Mouse (Mus musculus) testis, adult 2 months (tissue): ENCODE data around the gene Foxp1. TPM values are rescaled to one million over a fixed set of nuclear protein-coding genes. Genes with fewer than 3 reads are reported as not detected.

Source experiments
- H3K27ac ChIP-seq: fragments of 200-500 bp; 2 replicates; pipeline ENCODE4 v1.5.1; 2012; ENCODE audit warnings: low read depth, low read length; ENCODE audit not compliant: control insufficient read depth, insufficient read depth
- H3K27me3 ChIP-seq: fragments of 200-500 bp; 2 replicates; pipeline ENCODE4 v1.6.1; 2012; ENCODE audit warnings: mild to moderate bottlenecking, low read length, moderate library complexity; ENCODE audit not compliant: control insufficient read depth, insufficient read depth
- H3K36me3 ChIP-seq: fragments of 200-500 bp; 2 replicates; pipeline ENCODE4 v1.6.1; 2012; ENCODE audit warnings: mild to moderate bottlenecking, low read length; ENCODE audit not compliant: control insufficient read depth, insufficient read depth
- H3K4me1 ChIP-seq: fragments of 200-500 bp; 2 replicates; pipeline ENCODE4 v1.6.1; 2012; ENCODE audit warnings: low read length; ENCODE audit not compliant: control insufficient read depth, insufficient read depth
- H3K4me3 ChIP-seq: fragments of 200-500 bp; 2 replicates; pipeline ENCODE4 v1.5.1; 2012; ENCODE audit warnings: low read depth, mild to moderate bottlenecking, low read length, moderate library complexity, mixed read lengths; ENCODE audit not compliant: control insufficient read depth
- CTCF ChIP-seq: fragments of 200-500 bp; IDR thresholded peaks from 2 replicates; pipeline ENCODE4 v1.5.1; 2012; ENCODE audit warnings: low read depth, mild to moderate bottlenecking, inconsistent platforms, low read length, moderate library complexity; ENCODE audit not compliant: control insufficient read depth, insufficient read depth, insufficient replicate concordance
- POLR2A ChIP-seq: fragments of 200-500 bp; IDR thresholded peaks from 2 replicates; pipeline ENCODE4 v1.6.1; 2012; ENCODE audit warnings: low read depth, mild to moderate bottlenecking, inconsistent platforms, low read length, moderate library complexity; ENCODE audit not compliant: control insufficient read depth
- polyA plus RNA-seq: library from polyadenylated mRNA; depleted of rRNA; stranded (reverse); fragments of >200 nt; gene quantifications from 2 replicates; pipeline ENCODE4 v1.2.3, GENCODE M21; 2012; rRNA removed

The Foxp1 gene
- 34.8 and 36.3 TPM in 2 replicates for polyA plus RNA-seq

GRCm38 (mm10) chr6:99522359-99523108 is at the start of gene Foxp1:
Gene Foxp1, minus strand, starts transcription at chr6:99522721.
- H3K27ac ChIP-seq = peak within 1 kb of the TSS; percentile 98

GRCm38 (mm10) chr6:99572071-99572470 is 49.5 kb upstream of the Foxp1 start:
- H3K4me3 ChIP-seq = no peak overlapping the region
- H3K27ac ChIP-seq = no peak overlapping the region
- H3K36me3 ChIP-seq = no peaks in the 10 kb centered on the region
- H3K4me1 ChIP-seq = no peaks in the 10 kb centered on the region
- H3K27me3 ChIP-seq = no peaks in the 10 kb centered on the region
- no peak for TF ChIP-seq POLR2A
- TF ChIP-seq CTCF = no peak

More at GRCm38 (mm10) chr6:99522359-99523108, at the start of gene Foxp1:
- Histone ChIP-seq H3K4me3 (peak within 1 kb of the TSS; percentile 94), H3K36me3 (no peaks in the 10 kb centered on the region), H3K27me3 (no peaks in the 10 kb centered on the region), H3K4me1 (peaks cover 7% of the 10 kb centered on the region)
- TF ChIP-seq POLR2A (no peak), CTCF (no peak)

GRCm38 (mm10) chr6:99566921-99567320 is 44.4 kb upstream of the Foxp1 start:
- TF ChIP-seq POLR2A (no peak), CTCF (no peak)
- Histone ChIP-seq H3K4me1 (no peaks in the 10 kb centered on the region), H3K36me3 (no peaks in the 10 kb centered on the region), H3K4me3 (no peak overlapping the region), H3K27ac (no peak overlapping the region), H3K27me3 (no peaks in the 10 kb centered on the region)

GRCm38 (mm10) chr6:99564766-99565165 is 42.2 kb upstream of the Foxp1 start:
- H3K4me3 ChIP-seq = no peak overlapping the region

GRCm38 (mm10) chr6:99556950-99557349 is 34.4 kb upstream of the Foxp1 start:
- TF ChIP-seq POLR2A (no peak), CTCF (no peak)

More at GRCm38 (mm10) chr6:99564766-99565165, 42.2 kb upstream of the Foxp1 start:
- peaks cover 2% of the 10 kb centered on the region for H3K4me1 ChIP-seq
- no peak for TF ChIP-seq CTCF
- TF ChIP-seq POLR2A = no peak
- no peaks in the 10 kb centered on the region for H3K36me3 ChIP-seq
- H3K27ac ChIP-seq = no peak overlapping the region
- no peaks in the 10 kb centered on the region for H3K27me3 ChIP-seq

GRCm38 (mm10) chr6:99552816-99553215 is 30.3 kb upstream of the Foxp1 start:
- no peak for TF ChIP-seq CTCF
- no peak for TF ChIP-seq POLR2A
- H3K4me1 ChIP-seq = no peaks in the 10 kb centered on the region
- no peaks in the 10 kb centered on the region for H3K27me3 ChIP-seq
- H3K4me3 ChIP-seq = no peak overlapping the region
- no peak overlapping the region for H3K27ac ChIP-seq
- H3K36me3 ChIP-seq = no peaks in the 10 kb centered on the region

More at GRCm38 (mm10) chr6:99556950-99557349, 34.4 kb upstream of the Foxp1 start:
- Histone ChIP-seq H3K4me1 (peaks cover 9% of the 10 kb centered on the region), H3K36me3 (no peaks in the 10 kb centered on the region), H3K27ac (no peak overlapping the region), H3K27me3 (no peaks in the 10 kb centered on the region), H3K4me3 (no peak overlapping the region)

- Histone ChIP-seq H3K36me3 (no peaks in the 10 kb centered on the region), H3K4me1 (no peaks in the 10 kb centered on the region), H3K4me3 (no peak overlapping the region), H3K27ac (no peak overlapping the region), H3K27me3 (no peaks in the 10 kb centered on the region)
- TF ChIP-seq POLR2A (no peak), CTCF (no peak)
Measured at GRCm38 (mm10) chr6:99546416-99546815, 23.9 kb upstream of the Foxp1 start.

- Histone ChIP-seq H3K36me3 (no peaks in the 10 kb centered on the region), H3K27me3 (no peaks in the 10 kb centered on the region), H3K4me3 (no peak overlapping the region), H3K27ac (no peak overlapping the region), H3K4me1 (no peaks in the 10 kb centered on the region)
- TF ChIP-seq CTCF = no peak
- TF ChIP-seq POLR2A = no peak
Measured at GRCm38 (mm10) chr6:99545437-99545836, 22.9 kb upstream of the Foxp1 start.
